Mouse (Mus musculus): Measurements from ENCODE around the gene Cdc20b.

- TF ChIP-seq POLR2A (IDR thresholded peaks at IDR 0.05; ENCODE audit: insufficient read depth, low read depth, low read length) (no peak), CTCF (IDR thresholded peaks at IDR 0.05; ENCODE audit: insufficient read depth, low read depth, low read length) (no peak)
Measured at GRCm38 (mm10) chr13:113031351-113031750, 3.6 kb upstream of the Cdc20b start.

Measured in olfactory bulb, adult 2 months (tissue).